Mouse (Mus musculus) adrenal gland, adult 8-10 months (tissue): ENCODE measurements around the gene Fahd2a. TPM values are rescaled to one million over a fixed set of nuclear protein-coding genes. Genes with fewer than 3 reads are reported as not detected.

ENCODE experiments used
- DNase-seq: peaks from one replicate; pipeline ENCODE4 v3.0.0; 2022
- total RNA-seq, 4 experiments: library from RNA; stranded (reverse); gene quantifications; 2 replicates each; pipeline ENCODE4 v1.2.4; 2022

Fahd2a gene
- total RNA-seq, 4 experiments from 2014 or later: 50.4 to 65.8 (median 54.9) TPM

GRCm38 (mm10) chr2:127430238-127430637 is 14.1 kb downstream of the Fahd2a start:
- peak; percentile 35 for DNase-seq

- DNase-seq: no peak
Observed at GRCm38 (mm10) chr2:127424977-127425376, 19.4 kb downstream of the Fahd2a start, which contains the start of gene Gpat2. TSS of gene Gpat2 (plus strand) at chr2:127425199.

GRCm38 (mm10) chr2:127418266-127418970 is 25.9 kb downstream of the Fahd2a start:
- no peak for DNase-seq

- DNase-seq: no peak
Observed at GRCm38 (mm10) chr2:127416706-127417105, 27.7 kb downstream of the Fahd2a start.

GRCm38 (mm10) chr2:127415806-127416205 is 28.6 kb downstream of the Fahd2a start:
- DNase-seq: no peak

- no peak for DNase-seq
Observed at GRCm38 (mm10) chr2:127411126-127411525, 33.2 kb downstream of the Fahd2a start.

- DNase-seq: no peak
Observed at GRCm38 (mm10) chr2:127398738-127399137, 45.6 kb downstream of the Fahd2a start.

GRCm38 (mm10) chr2:127394606-127395161 is 49.7 kb downstream of the Fahd2a start:
- DNase-seq: peak; percentile 79

GRCm38 (mm10) chr2:127391323-127391722 is 53.0 kb downstream of the Fahd2a start:
- no peak for DNase-seq

GRCm38 (mm10) chr2:127390846-127391245 is 53.5 kb downstream of the Fahd2a start:
- no peak for DNase-seq

GRCm38 (mm10) chr2:127390352-127390751 is 54.0 kb downstream of the Fahd2a start:
- DNase-seq: no peak

GRCm38 (mm10) chr2:127387521-127387920 is 56.8 kb downstream of the Fahd2a start:
- DNase-seq: no peak

Other genes with a start within 250 kb of the Fahd2a start
- gene 1810024B03Rik, start 236.3 kb downstream of the Fahd2a start, total RNA-seq: 1 to 10 TPM; 1.1 to 2.5 (median 1.9) TPM
- 100 to 1,000 TPM in 2 of 4 experiments, 10 to 100 TPM in 2; 81.3 to 110 (median 95.1) TPM for gene Snrnp200, start 236.2 kb downstream of the Fahd2a start, total RNA-seq
- gene Ciao1, start 196.7 kb downstream of the Fahd2a start, total RNA-seq: 100 to 1,000 TPM; 121 to 155 (median 131) TPM
- 10 to 100 TPM; 80.3 to 95.7 (median 89.0) TPM for gene Tmem127, start 196.7 kb downstream of the Fahd2a start, total RNA-seq
- 100 to 1,000 TPM; 108 to 147 (median 121) TPM for gene Stard7, start 174.3 kb downstream of the Fahd2a start, total RNA-seq
- gene Dusp2, start 108.4 kb downstream of the Fahd2a start, total RNA-seq: under 1 TPM; 0.91 to 0.96 (median 0.92) TPM
- not detected for gene Astl, start 105.9 kb downstream of the Fahd2a start, total RNA-seq
- gene Adra2b, start 81.4 kb downstream of the Fahd2a start, total RNA-seq: 1 to 10 TPM; 1.1 to 1.7 (median 1.6) TPM
- under 1 TPM in 3 of 4 experiments, not detected in 1; 0.17 to 0.94 (median 0.71) TPM for gene Gpat2, start 19.4 kb downstream of the Fahd2a start, total RNA-seq
- gene Kcnip3, start 77.5 kb upstream of the Fahd2a start, total RNA-seq: 10 to 100 TPM in 2 of 4 experiments, 1 to 10 TPM in 2; 7.8 to 10.2 (median 9.1) TPM
- gene Prom2, start 96.9 kb upstream of the Fahd2a start, total RNA-seq: 1 to 10 TPM in 2 of 4 experiments, under 1 TPM in 2; 0.80 to 1.8 (median 1.3) TPM
- gene Zfp661, start 142.5 kb upstream of the Fahd2a start, total RNA-seq: 1 to 10 TPM; 3.7 to 4.7 (median 4.4) TPM
- 100 to 1,000 TPM in 1 of 4 experiments, 10 to 100 TPM in 3; 87.0 to 107 (median 96.0) TPM for gene Mrps5, start 142.7 kb upstream of the Fahd2a start, total RNA-seq
- gene Mal, start 212.1 kb upstream of the Fahd2a start, total RNA-seq: 10 to 100 TPM in 2 of 4 experiments, 1 to 10 TPM in 2; 6.6 to 12.0 (median 9.1) TPM